Mouse (Mus musculus) forebrain, postnatal 0 days (tissue): ENCODE measurements around the gene Adipor2. TPM values are rescaled to one million over a fixed set of nuclear protein-coding genes. Genes with fewer than 3 reads are reported as not detected.

Source experiments
- ATAC-seq: fragments of 200-750 bp; cut with Nextera tagmentation; 2 replicates; pipeline ENCODE4 v1.8.0; 2017; ENCODE audit warnings: mild to moderate bottlenecking, moderate library complexity
- DNase-seq: peaks from one replicate; pipeline ENCODE4 v3.0.0-alpha.2; 2015
- H3K27ac ChIP-seq: fragments of 300-500 bp; sonication (generic); 2 replicates; pipeline ENCODE4 v1.5.1; 2014; ENCODE audit warnings: low read depth, mild to moderate bottlenecking, antibody characterized with exemption, low read length, moderate library complexity, mixed read lengths
- H3K27me3 ChIP-seq: fragments of 300-500 bp; sonication (generic); 2 replicates; pipeline ENCODE4 v1.6.1; 2014; ENCODE audit warnings: mild to moderate bottlenecking, low read length, mixed read lengths; ENCODE audit not compliant: insufficient read depth
- H3K36me3 ChIP-seq: fragments of 300-500 bp; sonication (generic); 2 replicates; pipeline ENCODE4 v1.6.1; 2014; ENCODE audit warnings: mild to moderate bottlenecking, moderate library complexity; ENCODE audit not compliant: insufficient read depth
- H3K4me1 ChIP-seq: fragments of 300-500 bp; sonication (generic); 2 replicates; pipeline ENCODE4 v1.6.1; 2014; ENCODE audit warnings: antibody characterized with exemption; ENCODE audit not compliant: insufficient read depth
- H3K4me2 ChIP-seq: fragments of 300-500 bp; sonication (generic); 2 replicates; pipeline ENCODE4 v1.6.1; 2014; ENCODE audit warnings: low read depth, mild to moderate bottlenecking, moderate library complexity
- H3K4me3 ChIP-seq: fragments of 300-500 bp; sonication (generic); 2 replicates; pipeline ENCODE4 v1.5.1; 2014; ENCODE audit warnings: low read depth, low read length, mixed read lengths
- H3K9ac ChIP-seq: fragments of 300-500 bp; sonication (generic); 2 replicates; pipeline ENCODE4 v1.6.1; 2014; ENCODE audit warnings: mild to moderate bottlenecking
- H3K9me3 ChIP-seq: fragments of 300-500 bp; sonication (generic); 2 replicates; pipeline ENCODE4 v1.6.1; 2016; ENCODE audit warnings: low read length
- CTCF ChIP-seq: sonication (generic); IDR thresholded peaks from 2 replicates; pipeline ENCODE4 v1.5.1; 2016; ENCODE audit warnings: antibody characterized with exemption, control low read depth, low read depth
- WGBS: fragments of 180-500 bp; shearing (Covaris S2); extraction: QIAGEN DNeasy Blood & Tissue Kit; methylation state at CpG from one replicate; pipeline ENCODE4 v1.1.7; 2014; 5-methylcytosine and 5-hydroxymethylcytosine counted together
- polyA plus RNA-seq: library from polyadenylated mRNA; unstranded; fragments of >200 nt; fragmentation: Nextera tagmentation; extraction: Ambion mirVana; gene quantifications from 2 replicates; pipeline ENCODE4 v1.2.1, GENCODE M21; 2015
- total RNA-seq: library from RNA; depleted of rRNA; stranded (reverse); fragments of >200 nt; gene quantifications from 2 replicates; pipeline ENCODE4 v1.2.3, GENCODE M21; 2014

Adipor2 gene
- total and polyA plus RNA-seq, 2 experiments from 2014 or later: 34.0 to 46.9 TPM

- ATAC-seq: no peak
Measured at GRCm38 (mm10) chr6:119411511-119411910, 6.0 kb downstream of the Adipor2 start.

GRCm38 (mm10) chr6:119409766-119410165 is 7.7 kb downstream of the Adipor2 start:
- no peaks in the 10 kb centered on the region for H3K27me3 ChIP-seq
- no peak for TF ChIP-seq CTCF
- no peaks in the 10 kb centered on the region for H3K4me1 ChIP-seq
- no peak overlapping the region for H3K4me2 ChIP-seq
- 26% methylated on average over 1 of the region's 1 CpGs for WGBS
- ATAC-seq: no peak
- H3K9me3 ChIP-seq: no peaks in the 10 kb centered on the region
- H3K4me3 ChIP-seq: no peak overlapping the region
- no peak overlapping the region for H3K27ac ChIP-seq
- no peak for DNase-seq
- H3K9ac ChIP-seq: no peak overlapping the region
- no peaks in the 10 kb centered on the region for H3K36me3 ChIP-seq

More at GRCm38 (mm10) chr6:119411511-119411910, 6.0 kb downstream of the Adipor2 start:
- H3K9me3 ChIP-seq: no peaks in the 10 kb centered on the region
- H3K9ac ChIP-seq: no peak overlapping the region
- H3K4me2 ChIP-seq: no peak overlapping the region
- no peak for DNase-seq
- H3K4me3 ChIP-seq: no peak overlapping the region
- H3K4me1 ChIP-seq: no peaks in the 10 kb centered on the region
- WGBS: 88% methylated on average over 3 of the region's 3 CpGs
- no peak overlapping the region for H3K27ac ChIP-seq
- H3K36me3 ChIP-seq: no peaks in the 10 kb centered on the region
- no peaks in the 10 kb centered on the region for H3K27me3 ChIP-seq
- TF ChIP-seq CTCF: no peak

GRCm38 (mm10) chr6:119408582-119408981 is 8.9 kb downstream of the Adipor2 start:
- no peak for TF ChIP-seq CTCF
- no peaks in the 10 kb centered on the region for H3K9me3 ChIP-seq
- H3K36me3 ChIP-seq: no peaks in the 10 kb centered on the region
- no peak overlapping the region for H3K9ac ChIP-seq
- H3K4me3 ChIP-seq: no peak overlapping the region
- H3K4me1 ChIP-seq: no peaks in the 10 kb centered on the region
- DNase-seq (no peak), ATAC-seq (no peak)
- no peak overlapping the region for H3K27ac ChIP-seq
- H3K27me3 ChIP-seq: no peaks in the 10 kb centered on the region
- WGBS: 68% methylated on average over 9 of the region's 9 CpGs
- no peak overlapping the region for H3K4me2 ChIP-seq

- Histone ChIP-seq H3K9me3 (no peaks in the 10 kb centered on the region), H3K4me2 (no peak overlapping the region), H3K36me3 (no peaks in the 10 kb centered on the region), H3K9ac (no peak overlapping the region), H3K27ac (no peak overlapping the region), H3K4me1 (no peaks in the 10 kb centered on the region), H3K4me3 (no peak overlapping the region), H3K27me3 (no peaks in the 10 kb centered on the region)
- TF ChIP-seq CTCF: no peak
- DNase-seq (no peak), ATAC-seq (no peak)
- 62% methylated on average over 6 of the region's 6 CpGs for WGBS
Measured at GRCm38 (mm10) chr6:119407818-119408217, 9.7 kb downstream of the Adipor2 start.

- Histone ChIP-seq H3K27me3 (no peaks in the 10 kb centered on the region), H3K27ac (no peak overlapping the region), H3K36me3 (no peaks in the 10 kb centered on the region), H3K4me3 (no peak overlapping the region), H3K9ac (no peak overlapping the region), H3K9me3 (no peaks in the 10 kb centered on the region), H3K4me2 (no peak overlapping the region), H3K4me1 (no peaks in the 10 kb centered on the region)
- TF ChIP-seq CTCF: no peak
- no peak for DNase-seq
- WGBS: 91% methylated on average over 8 of the region's 8 CpGs
- ATAC-seq: no peak
Measured at GRCm38 (mm10) chr6:119406528-119406927, 11.0 kb downstream of the Adipor2 start.

- Histone ChIP-seq H3K36me3 (no peaks in the 10 kb centered on the region), H3K9me3 (no peaks in the 10 kb centered on the region), H3K9ac (no peak overlapping the region), H3K4me1 (no peaks in the 10 kb centered on the region), H3K4me3 (no peak overlapping the region), H3K27ac (no peak overlapping the region), H3K27me3 (no peaks in the 10 kb centered on the region), H3K4me2 (no peak overlapping the region)
- TF ChIP-seq CTCF: no peak
- ATAC-seq: no peak
- WGBS: 81% methylated on average over 7 of the region's 7 CpGs
- no peak for DNase-seq
Measured at GRCm38 (mm10) chr6:119405310-119405709, 12.2 kb downstream of the Adipor2 start.

GRCm38 (mm10) chr6:119404854-119405253 is 12.7 kb downstream of the Adipor2 start:
- no peak overlapping the region for H3K9ac ChIP-seq
- no peaks in the 10 kb centered on the region for H3K27me3 ChIP-seq
- no peaks in the 10 kb centered on the region for H3K36me3 ChIP-seq
- H3K4me2 ChIP-seq: no peak overlapping the region
- DNase-seq: no peak
- no peaks in the 10 kb centered on the region for H3K4me1 ChIP-seq
- WGBS: 95% methylated on average over 4 of the region's 4 CpGs
- no peak overlapping the region for H3K4me3 ChIP-seq
- no peak for ATAC-seq
- no peak for TF ChIP-seq CTCF
- no peaks in the 10 kb centered on the region for H3K9me3 ChIP-seq
- H3K27ac ChIP-seq: no peak overlapping the region

GRCm38 (mm10) chr6:119402976-119403375 is 14.5 kb downstream of the Adipor2 start:
- no peak for TF ChIP-seq CTCF
- H3K9me3 ChIP-seq: no peaks in the 10 kb centered on the region
- H3K4me2 ChIP-seq: no peak overlapping the region
- no peaks in the 10 kb centered on the region for H3K36me3 ChIP-seq
- H3K9ac ChIP-seq: no peak overlapping the region
- no peak overlapping the region for H3K4me3 ChIP-seq
- no peaks in the 10 kb centered on the region for H3K27me3 ChIP-seq
- no peak overlapping the region for H3K27ac ChIP-seq
- no peaks in the 10 kb centered on the region for H3K4me1 ChIP-seq
- WGBS: 88% methylated on average over 3 of the region's 3 CpGs
- DNase-seq: no peak
- ATAC-seq: no peak
